ENCODE assay signal across 17 mouse cellular contexts in genomic region chr11:9531715-9532114, GRCm38 (mm10).
DNase-seq lines count a peak whose midpoint lies in the region; ATAC-seq and TF ChIP-seq lines count a peak whose summit lies in the region.
"Had no signal": no experiment of that assay in that cellular context is flagged by ENCODE, and none has a peak within 500 bp of the region (broad histone marks: within the 10 kb centered on the region; RNA-seq: fewer than 3 reads in every experiment).

No protein-coding gene starts in this region.

- H3K4me3 ChIP-seq in C2C12 (ENCODE audit: insufficient read depth, poor library complexity, severe bottlenecking), result no peak overlapping the region
- H3K4me3 ChIP-seq in embryonic fibroblast, embryonic 13.5 days (ENCODE audit: insufficient read depth, low read length), result no peak overlapping the region
- no peak overlapping the region for H3K4me3 ChIP-seq in limb, embryonic 10.5 days
- H3K4me3 ChIP-seq: erythroblast, embryonic 14.5 days; heart, embryonic 10.5 days; hindbrain, embryonic 12.5 days; layer of hippocampus, adult 2 months; lung, embryonic 15.5 days had no signal

- no peaks in the 10 kb centered on the region for H3K79me2 ChIP-seq in C2C12 (ENCODE audit: control insufficient read depth, insufficient read depth)

- H3ac ChIP-seq in C2C12 (ENCODE audit: control insufficient read depth, insufficient read length, low read depth), result no peak overlapping the region

- H3K36me3 ChIP-seq in C2C12 (ENCODE audit: control insufficient read depth, insufficient read depth), result no peaks in the 10 kb centered on the region
- no peaks in the 10 kb centered on the region for H3K36me3 ChIP-seq in limb, embryonic 10.5 days
- H3K36me3 ChIP-seq: heart, embryonic 10.5 days; hindbrain, embryonic 12.5 days; lung, embryonic 15.5 days had no signal

- DNase-seq in left cerebral cortex, adult 9 months (ENCODE audit: low spot score in 2 of 2), result peak; percentile 3 to 8
- DNase-seq in left cerebral cortex, adult 11 months (ENCODE audit: low spot score), result no peak
- no peak for DNase-seq in urinary bladder, postnatal 10 days (ENCODE audit: low spot score)
- DNase-seq in limb, embryonic 10.5 days (ENCODE audit: low spot score), result no peak
- no peak for DNase-seq in ovary, postnatal 36 days (ENCODE audit: low spot score)
- DNase-seq: adrenal gland, postnatal 14 days; cerebellum, adult 18-20 months; kidney, adult 8-10 months; right cerebral cortex, postnatal 4 days had no signal

- H3K79me3 ChIP-seq in C2C12 (ENCODE audit: low read depth), result no peaks in the 10 kb centered on the region

- 94% methylated on average over 8 of the region's 8 CpGs for whole genome bisulfite sequencing in limb, embryonic 10.5 days

- H3K27ac ChIP-seq in embryonic fibroblast, embryonic 13.5 days (ENCODE audit: insufficient read depth, low read length), result peak overlapping the region; percentile 52
- H3K27ac ChIP-seq in limb, embryonic 10.5 days, result no peak overlapping the region
- H3K27ac ChIP-seq: heart, embryonic 10.5 days; hindbrain, embryonic 12.5 days; layer of hippocampus, adult 2 months; lung, embryonic 15.5 days had no signal

- peaks cover 5% of the 10 kb centered on the region for H3K4me1 ChIP-seq in embryonic fibroblast, embryonic 13.5 days (ENCODE audit: control insufficient read depth, insufficient read depth, low read length)
- no peaks in the 10 kb centered on the region for H3K4me1 ChIP-seq in limb, embryonic 10.5 days
- H3K4me1 ChIP-seq: hindbrain, embryonic 12.5 days; lung, embryonic 15.5 days had no signal

- ATAC-seq in megakaryocyte-erythroid progenitor cell, adult 5-6 weeks (replicated peaks; ENCODE audit: low FRiP score, low TSS enrichment, poor library complexity, severe bottlenecking), result 0 out of 2 replicates have a peak, but pooled peaks have one; percentile 22

- no peak for TF ChIP-seq POLR2A in embryonic fibroblast, embryonic 13.5 days (IDR thresholded peaks at IDR 0.05; ENCODE audit: low read depth, low read length)

- H3K27me3 ChIP-seq in C2C12 (ENCODE audit: control insufficient read depth, insufficient read depth, insufficient read length), result no peaks in the 10 kb centered on the region
- H3K27me3 ChIP-seq in limb, embryonic 10.5 days (ENCODE audit: low read depth, poor library complexity, severe bottlenecking), result no peaks in the 10 kb centered on the region
- H3K27me3 ChIP-seq: hindbrain, embryonic 12.5 days; lung, embryonic 15.5 days had no signal

- no peak for TF ChIP-seq CTCF in C2C12 (IDR thresholded peaks at IDR 0.05; ENCODE audit: control insufficient read depth, insufficient read depth, insufficient read length)
- TF ChIP-seq CTCF in embryonic fibroblast, embryonic 13.5 days (IDR thresholded peaks at IDR 0.05; ENCODE audit: borderline replicate concordance, insufficient read depth, low read length), result no peak

- H3K9me3 ChIP-seq in limb, embryonic 10.5 days (replicated peaks), result no peaks in the 10 kb centered on the region
- H3K9me3 ChIP-seq: heart, embryonic 10.5 days; hindbrain, embryonic 12.5 days; lung, embryonic 15.5 days had no signal

TF ChIP-seq in C2C12, 6 proteins besides CTCF, POLR2A, EP300 and RAD21:
- TF ChIP-seq USF1 (IDR thresholded peaks at IDR 0.05; ENCODE audit: low read depth), result no peak
- TF ChIP-seq CEBPB (IDR thresholded peaks at IDR 0.05; ENCODE audit: low read depth), result peak; percentile 21
TF ChIP-seq in C2C12: peak in this region for 1.

Comparison
In these comparisons a context has a peak if more than half of its experiments do, and no peak if none do; other contexts are left out.
1. DNase-seq: peak in left cerebral cortex, adult 9 months (2 of 2); none in left cerebral cortex, adult 11 months (single experiment), urinary bladder, postnatal 10 days (single experiment), limb, embryonic 10.5 days (single experiment) and ovary, postnatal 36 days (single experiment).